Mouse (Mus musculus) kidney, postnatal 4 days (tissue): Measurements from ENCODE around the gene Fbxo47.
A peak's percentile ranks its signal among the peaks of the same experiment; 100 is the strongest.

Experiments
- DNase-seq, 2 experiments: peaks; one replicate each; pipeline ENCODE4 v3.0.0; 2021; ENCODE audit warnings: mixed read lengths in 2 of 2

Gene Fbxo47

GRCm38 (mm10) chr11:97883918-97884600 lies at the start of gene Fbxo47:
TSS of gene Fbxo47 (minus strand) at chr11:97884154.
- DNase-seq = peak; percentile 97 to 98

GRCm38 (mm10) chr11:97933553-97933952 lies 49.6 kb upstream of the Fbxo47 start:
- DNase-seq = no peak

GRCm38 (mm10) chr11:97928905-97929304 lies 45.0 kb upstream of the Fbxo47 start:
- DNase-seq = no peak

- DNase-seq = no peak
Observed at GRCm38 (mm10) chr11:97924217-97924616, 40.3 kb upstream of the Fbxo47 start.

- DNase-seq = peak in 1 of 2 experiments; percentile 34
Observed at GRCm38 (mm10) chr11:97923639-97924038, 39.7 kb upstream of the Fbxo47 start.

GRCm38 (mm10) chr11:97915974-97916503 lies 32.1 kb upstream of the Fbxo47 start:
- no peak for DNase-seq

- no peak for DNase-seq
Observed at GRCm38 (mm10) chr11:97915471-97915870, 31.5 kb upstream of the Fbxo47 start.

- DNase-seq = no peak
Observed at GRCm38 (mm10) chr11:97913111-97913510, 29.2 kb upstream of the Fbxo47 start.

GRCm38 (mm10) chr11:97908634-97909348 lies 24.8 kb upstream of the Fbxo47 start:
- no peak for DNase-seq

- no peak for DNase-seq
Observed at GRCm38 (mm10) chr11:97907935-97908334, 24.0 kb upstream of the Fbxo47 start.

- DNase-seq = no peak
Observed at GRCm38 (mm10) chr11:97906905-97907304, 23.0 kb upstream of the Fbxo47 start.

- DNase-seq = no peak
Observed at GRCm38 (mm10) chr11:97905941-97906340, 22.0 kb upstream of the Fbxo47 start.

- DNase-seq = no peak
Observed at GRCm38 (mm10) chr11:97905540-97905939, 21.6 kb upstream of the Fbxo47 start.

- no peak for DNase-seq
Observed at GRCm38 (mm10) chr11:97904801-97905200, 20.8 kb upstream of the Fbxo47 start.

GRCm38 (mm10) chr11:97901806-97902205 lies 17.9 kb upstream of the Fbxo47 start:
- DNase-seq = no peak

GRCm38 (mm10) chr11:97899822-97900221 lies 15.9 kb upstream of the Fbxo47 start:
- DNase-seq = peak; percentile 90 to 91

- no peak for DNase-seq
Observed at GRCm38 (mm10) chr11:97897568-97898185, 13.7 kb upstream of the Fbxo47 start.

- no peak for DNase-seq
Observed at GRCm38 (mm10) chr11:97896655-97897054, 12.7 kb upstream of the Fbxo47 start.

GRCm38 (mm10) chr11:97891821-97892220 lies 7.9 kb upstream of the Fbxo47 start:
- DNase-seq = no peak

- DNase-seq = no peak
Observed at GRCm38 (mm10) chr11:97885296-97885915, 1.5 kb upstream of the Fbxo47 start.

GRCm38 (mm10) chr11:97884601-97885185 lies 739 bp upstream of the Fbxo47 start:
- DNase-seq = peak in 1 of 2 experiments; percentile 13

GRCm38 (mm10) chr11:97883542-97883917 lies 424 bp downstream of the Fbxo47 start:
- peak; percentile 74 to 82 for DNase-seq

GRCm38 (mm10) chr11:97880362-97880761 lies 3.6 kb downstream of the Fbxo47 start:
- no peak for DNase-seq
